Mouse (Mus musculus) adrenal gland, postnatal 4 days (tissue): ENCODE measurements around the gene Pycr1. TPM values are rescaled to one million over a fixed set of nuclear protein-coding genes. Genes with fewer than 3 reads are reported as not detected.

Experiments used
- DNase-seq, 2 experiments: peaks; one replicate each; pipeline ENCODE4 v3.0.0; 2021 to 2022; ENCODE audit warnings: low spot score in 2 of 2, mixed read lengths in 2 of 2
- total RNA-seq, 2 experiments: library from RNA; stranded (reverse); gene quantifications; 2 replicates each; pipeline ENCODE4 v1.2.3; 2021

Pycr1 gene
- total RNA-seq, 2 experiments from 2014 or later, result 5.4 to 8.6 TPM

DNA sequence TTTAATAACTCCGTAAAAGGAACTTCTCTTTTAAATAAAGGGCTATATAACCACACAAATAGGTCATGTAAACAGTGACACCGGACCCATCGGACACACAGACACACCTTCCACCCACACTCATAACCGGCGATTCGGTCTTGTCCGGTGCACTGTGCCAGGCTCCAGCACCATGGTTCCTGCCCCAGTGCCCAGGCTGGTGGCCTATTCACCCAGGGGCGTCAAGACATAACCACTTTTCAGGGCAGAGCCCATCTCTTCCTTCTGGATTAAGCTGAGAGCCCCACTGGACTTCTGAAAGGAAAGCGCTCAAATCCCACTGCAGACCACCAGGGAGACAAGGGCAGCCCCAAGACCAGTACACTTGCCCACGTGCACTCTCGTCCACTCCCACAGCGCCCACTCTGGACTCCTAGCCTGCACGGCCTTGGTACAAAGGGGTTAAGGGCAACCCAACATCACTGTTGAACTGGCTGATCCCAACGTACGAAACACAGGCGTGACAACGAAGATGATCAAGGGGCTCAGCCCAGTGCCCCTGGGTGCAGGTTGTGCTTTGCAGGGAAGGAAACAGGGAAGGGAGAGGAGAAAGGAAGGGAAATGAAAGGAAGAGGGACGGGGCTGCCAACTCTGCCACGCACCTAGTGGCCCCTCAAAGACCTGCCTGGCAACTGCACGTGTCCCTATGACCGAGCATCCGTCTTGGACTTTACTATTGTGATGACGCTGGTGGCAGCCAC lies 14.8 kb downstream of the Pycr1 start:
- DNase-seq, result no peak

- no peak for DNase-seq
These were observed 15.9 kb downstream of the Pycr1 start for GRCm38 (mm10) chr11:120627468-120628300.

- no peak for DNase-seq
These were observed 16.6 kb downstream of the Pycr1 start for GRCm38 (mm10) chr11:120626785-120627467.

GRCm38 (mm10) chr11:120625152-120625775 lies 18.3 kb downstream of the Pycr1 start, which contains the start of gene Sirt7:
Gene Sirt7, minus strand, starts transcription at chr11:120625240.
- DNase-seq, result no peak

GRCm38 (mm10) chr11:120624680-120625111 lies 18.9 kb downstream of the Pycr1 start:
- peak; percentile 59 to 65 for DNase-seq

DNA sequence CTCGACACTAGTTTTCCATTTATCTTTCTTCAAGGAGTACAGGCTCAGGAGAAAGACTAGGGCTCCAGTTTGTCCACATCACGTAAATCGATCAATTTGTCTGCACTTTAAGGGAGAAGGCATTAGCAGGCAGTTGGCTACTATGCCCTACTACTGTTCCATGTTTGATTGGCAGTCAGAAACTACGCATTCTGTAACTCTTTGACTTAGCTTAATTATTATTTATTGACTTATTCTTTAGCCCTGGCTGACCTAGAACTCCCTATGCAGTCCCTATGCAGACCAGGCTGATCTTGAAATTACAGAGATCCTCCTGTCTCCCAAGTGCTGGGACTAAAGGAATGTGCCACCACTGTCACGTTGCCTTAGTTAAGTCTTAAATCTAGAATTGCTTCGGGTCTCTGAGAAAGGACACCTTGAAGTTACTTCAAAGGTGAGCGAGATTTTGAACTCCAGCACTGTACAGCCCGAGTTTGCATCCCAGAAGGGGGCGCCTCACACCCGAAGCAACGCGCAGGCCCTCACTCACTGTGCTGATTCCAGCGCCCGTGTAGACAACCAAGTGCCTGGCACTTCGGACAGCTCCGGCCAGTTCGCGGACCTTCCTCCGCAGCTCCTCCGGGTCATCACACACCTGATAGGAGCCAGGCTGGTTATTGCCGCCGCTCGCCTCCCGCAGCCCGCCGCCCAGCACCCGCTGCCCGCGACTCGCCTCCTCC lies 19.4 kb downstream of the Pycr1 start:
- no peak for DNase-seq

DNA sequence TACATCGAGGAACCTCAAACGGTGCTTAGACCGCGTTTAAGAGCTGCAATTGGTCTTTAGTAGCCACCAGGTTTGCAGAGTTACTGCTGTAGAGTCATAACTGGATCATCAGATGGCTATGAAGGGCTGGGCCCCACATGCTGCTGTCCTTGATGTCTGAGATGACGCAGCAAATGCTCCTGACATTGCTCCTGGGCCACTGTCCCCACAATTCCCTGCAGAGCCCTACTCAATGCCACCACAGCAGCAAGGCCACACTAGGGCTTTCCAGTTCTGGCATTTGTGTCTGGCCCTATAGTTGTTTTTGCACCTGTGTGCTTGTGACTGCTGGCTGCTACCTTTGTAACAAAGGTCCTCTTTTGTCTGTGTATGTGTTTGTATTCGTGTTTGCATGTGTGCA lies 20.8 kb downstream of the Pycr1 start:
- no peak for DNase-seq

GRCm38 (mm10) chr11:120620195-120620594 lies 23.4 kb downstream of the Pycr1 start:
- no peak for DNase-seq

GRCm38 (mm10) chr11:120618619-120619535 lies 24.7 kb downstream of the Pycr1 start:
- DNase-seq, result no peak

- DNase-seq, result peak; percentile 85 to 88
These were observed 26.0 kb downstream of the Pycr1 start, which contains the start of gene Pcyt2 for GRCm38 (mm10) chr11:120617519-120618112. Gene Pcyt2, minus strand, starts transcription at chr11:120617936.

- DNase-seq, result no peak
These were observed 26.8 kb downstream of the Pycr1 start for GRCm38 (mm10) chr11:120616617-120617294.

DNA sequence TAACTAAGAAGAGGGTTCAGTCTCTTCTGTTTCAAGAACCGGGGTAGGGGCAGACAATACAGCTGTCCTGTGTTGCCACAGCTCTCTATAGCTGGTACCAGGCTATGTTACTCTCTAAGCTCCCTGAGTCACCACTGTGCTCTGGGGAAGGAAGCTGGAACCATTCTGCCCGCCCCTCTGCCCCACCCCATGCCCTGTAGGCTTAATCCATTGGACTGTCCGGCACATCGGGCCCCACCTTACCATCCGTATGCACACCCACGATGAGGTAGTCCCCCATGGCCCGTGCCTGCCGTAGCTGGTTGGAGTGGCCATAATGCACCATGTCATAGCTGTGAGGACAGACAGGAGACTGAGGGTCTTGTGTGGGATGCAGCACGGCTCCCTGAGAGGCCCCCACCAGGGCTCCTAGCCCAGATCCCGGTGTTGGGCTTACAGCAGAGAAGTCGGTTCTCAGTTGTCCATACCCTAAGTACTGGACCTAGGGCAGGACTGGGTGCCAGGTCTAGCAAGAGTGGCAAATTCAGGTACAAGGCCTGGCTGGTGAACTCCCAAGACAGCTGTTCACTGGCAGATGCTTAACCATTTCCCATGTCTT lies 27.9 kb downstream of the Pycr1 start:
- no peak for DNase-seq

DNA sequence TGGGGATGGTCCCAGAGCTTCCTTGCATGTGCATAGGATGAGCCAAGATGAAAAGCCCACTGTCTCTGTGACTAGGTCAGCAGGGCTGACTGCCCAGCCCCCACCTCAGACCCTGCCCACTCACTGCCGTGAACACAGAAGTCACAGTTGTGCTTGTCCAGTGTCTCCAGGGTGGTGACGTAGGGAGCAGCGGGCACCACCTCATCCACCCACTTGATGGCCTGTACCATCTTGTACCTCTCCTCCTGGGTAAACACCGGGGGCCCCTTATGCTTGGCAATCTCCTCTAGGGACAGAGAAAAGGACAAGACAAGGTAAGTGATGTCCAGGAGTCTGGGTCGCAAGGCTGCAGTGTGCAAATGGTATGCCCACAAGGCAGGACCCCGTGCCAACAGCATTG lies 28.4 kb downstream of the Pycr1 start:
- no peak for DNase-seq

DNA sequence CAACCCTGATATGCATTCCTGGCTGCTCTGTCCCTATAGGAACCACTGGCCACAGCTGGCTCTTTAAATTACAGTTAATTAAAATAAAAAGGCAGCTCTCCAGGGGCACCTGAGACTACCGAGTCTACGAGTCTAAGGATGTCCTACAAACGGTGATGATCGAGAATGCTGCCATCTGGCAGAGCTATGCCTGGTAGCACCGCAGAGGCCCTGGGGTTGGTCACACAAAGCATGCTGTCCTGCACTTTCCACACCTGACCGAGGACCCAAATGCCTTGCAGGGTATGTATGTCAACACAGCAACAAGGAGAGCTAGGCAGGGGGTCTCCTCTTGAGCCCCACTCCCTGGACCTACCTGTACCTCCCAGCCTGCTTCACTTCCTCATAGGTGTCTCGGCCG lies 29.6 kb downstream of the Pycr1 start:
- no peak for DNase-seq

GRCm38 (mm10) chr11:120613481-120613972 lies 30.0 kb downstream of the Pycr1 start:
- DNase-seq, result no peak

DNA sequence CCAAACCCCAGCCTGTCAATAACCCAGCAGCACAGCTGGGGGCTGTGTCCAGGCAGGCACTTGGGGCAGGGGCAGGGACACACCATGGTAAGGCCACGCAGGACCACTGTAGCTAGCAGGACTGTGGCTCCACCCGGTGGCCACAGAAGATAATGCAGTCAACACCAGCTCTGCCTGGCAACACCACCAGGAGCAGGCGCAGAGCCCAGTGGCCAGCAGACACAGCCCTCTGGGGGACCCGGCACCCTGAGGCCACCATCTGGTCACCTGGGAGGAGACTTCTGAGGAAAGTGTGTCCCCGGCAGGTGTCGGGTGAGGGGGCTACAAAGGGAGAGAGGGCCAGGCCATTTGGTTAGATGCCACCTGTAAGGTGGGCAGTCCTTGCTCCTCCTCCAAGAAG lies 30.8 kb downstream of the Pycr1 start:
- DNase-seq, result no peak

- no peak for DNase-seq
These were observed 33.0 kb downstream of the Pycr1 start for GRCm38 (mm10) chr11:120610477-120611046.
